Mouse (Mus musculus) spleen, adult 2 months (tissue): ENCODE measurements around the gene Itpr1.

ENCODE experiments used
- CTCF ChIP-seq: fragments of 200-500 bp; IDR thresholded peaks from 2 replicates; pipeline ENCODE4 v1.5.1; 2011; ENCODE audit warnings: mild to moderate bottlenecking, inconsistent platforms; ENCODE audit not compliant: insufficient read depth, insufficient read length, insufficient replicate concordance; ENCODE audit errors: extremely low read depth
- POLR2A ChIP-seq: fragments of 200-500 bp; IDR thresholded peaks from 2 replicates; pipeline ENCODE4 v1.6.1; 2011; ENCODE audit warnings: low read depth, low read length, inconsistent platforms

DNA sequence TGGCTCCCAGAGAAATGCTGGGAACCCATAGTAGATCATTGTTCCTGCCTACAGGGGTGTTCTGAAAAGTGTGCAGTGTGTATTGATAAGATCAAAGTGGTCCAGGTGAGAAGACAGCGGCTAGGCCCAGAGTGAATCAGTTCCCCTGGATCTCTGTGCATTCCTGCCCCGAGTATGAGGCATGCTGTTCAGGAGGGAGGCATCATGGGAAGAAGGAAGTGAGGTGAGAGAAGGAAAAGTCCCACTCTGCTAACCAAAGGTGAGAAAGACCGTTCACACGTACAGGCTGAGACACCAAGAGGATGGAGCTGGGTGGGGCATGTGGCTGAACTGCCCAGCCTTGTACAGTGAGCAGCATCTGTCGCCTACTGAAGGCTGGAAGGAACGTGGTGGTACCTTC lies 327.5 kb downstream of the Itpr1 start:
- TF ChIP-seq POLR2A (no peak), CTCF (no peak)
